Mouse (Mus musculus) R1 (cell line): ENCODE data around the gene Ppp3r2.
A peak's percentile ranks its signal among the peaks of the same experiment; 100 is the strongest.

Experiments
- DNase-seq: peaks from one replicate; pipeline ENCODE4 v3.0.0-alpha.2; 2018; ENCODE audit warnings: low read depth, low spot score

The Ppp3r2 gene

DNA sequence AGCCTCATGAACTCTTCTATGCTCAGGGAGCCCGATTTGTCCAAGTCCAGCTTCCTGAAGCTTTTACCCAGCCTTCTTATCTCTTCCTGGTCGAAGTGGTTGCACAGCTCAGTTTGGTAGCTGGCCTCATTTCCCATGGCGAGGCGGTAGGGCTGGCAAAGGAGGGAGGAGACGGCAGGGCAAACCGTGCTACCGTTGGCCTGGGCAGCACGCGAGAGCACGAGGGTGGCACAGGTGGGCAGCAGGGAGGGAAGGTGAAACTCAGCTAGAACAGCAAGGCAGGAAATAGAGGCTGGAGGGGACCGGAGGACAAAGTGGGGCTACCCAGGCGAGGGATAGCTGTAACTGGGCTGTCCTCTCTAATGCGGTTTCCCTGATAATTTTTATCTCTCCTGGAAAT is at the start of gene Ppp3r2:
Gene Ppp3r2, minus strand, starts transcription at position 213 of the 400 bp plus-strand sequence.
- no peak for DNase-seq

DNA sequence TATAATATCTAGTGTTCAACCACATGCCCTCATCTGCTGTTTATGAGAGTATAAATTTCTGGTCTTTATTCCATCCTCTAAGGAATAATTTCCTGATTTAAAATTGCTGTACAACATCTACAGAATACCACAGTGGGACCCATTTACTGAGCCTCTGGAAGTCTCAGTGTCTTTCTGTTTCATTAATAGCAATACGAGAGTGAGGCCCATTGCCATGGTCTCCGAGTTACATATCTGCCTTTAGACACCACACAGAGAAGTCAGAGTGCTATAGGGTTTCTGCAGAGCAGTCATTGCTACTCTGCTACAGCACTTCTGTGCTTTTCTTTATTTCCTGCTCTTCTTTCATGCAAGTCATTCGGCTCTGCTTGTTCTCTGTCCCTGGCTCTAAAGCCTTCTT is 47.5 kb upstream of the Ppp3r2 start:
- no peak for DNase-seq

DNA sequence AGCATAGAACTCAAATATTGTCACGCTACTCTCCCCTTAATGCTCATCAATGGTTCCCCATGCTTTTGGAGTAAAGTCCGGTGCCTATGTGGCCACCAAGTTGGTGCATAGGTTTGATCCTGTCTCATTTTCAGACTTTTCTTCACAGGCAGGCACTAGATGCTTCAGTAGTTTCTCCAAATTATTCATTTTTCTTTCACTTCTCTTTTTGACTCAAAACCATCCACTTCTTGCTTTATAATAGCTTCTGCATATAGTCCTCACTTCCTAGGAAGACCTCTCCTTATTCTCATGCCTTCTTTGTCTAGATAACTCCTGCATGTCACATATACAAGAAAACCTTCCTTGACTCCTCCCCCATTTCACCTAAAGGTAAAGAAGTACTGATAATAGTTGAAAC is 42.1 kb upstream of the Ppp3r2 start:
- no peak for DNase-seq

DNA sequence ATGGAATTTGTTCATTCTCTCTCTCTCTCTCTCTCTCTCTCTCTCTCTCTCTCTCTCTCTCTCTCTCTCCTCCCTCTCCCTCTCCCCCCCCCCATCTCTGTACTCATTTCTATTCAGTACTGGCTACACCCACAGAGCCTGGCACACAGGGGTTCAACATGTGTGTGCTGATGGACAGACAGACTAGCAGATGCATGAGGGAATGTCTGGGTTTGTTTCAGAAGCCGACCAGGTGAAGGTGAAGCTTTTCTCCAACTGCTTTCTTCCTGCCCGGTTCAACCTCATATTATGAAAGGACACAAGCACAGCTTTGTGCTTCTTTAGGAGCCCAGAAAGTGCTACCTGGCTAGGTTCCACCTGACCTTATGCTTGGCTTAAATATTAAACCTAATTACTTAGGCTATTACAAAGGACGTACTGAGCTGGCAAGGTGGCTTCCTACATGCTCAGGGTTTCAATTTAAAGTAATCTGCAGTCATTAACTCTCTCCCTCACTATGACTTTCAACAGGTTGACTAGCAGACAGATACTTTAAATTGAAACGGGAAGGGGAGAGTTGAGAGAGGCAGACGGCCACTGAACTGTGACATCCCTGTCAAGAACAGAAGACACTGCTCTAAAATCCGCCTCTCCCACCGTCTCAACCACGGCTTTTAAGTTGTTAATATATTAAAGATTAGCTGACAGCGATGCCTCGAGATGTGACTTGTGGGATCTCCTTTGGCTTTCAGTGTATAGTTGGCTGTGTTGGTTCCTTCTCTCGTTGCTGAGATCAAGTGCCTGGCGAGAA is 9.8 kb upstream of the Ppp3r2 start:
- no peak for DNase-seq

DNA sequence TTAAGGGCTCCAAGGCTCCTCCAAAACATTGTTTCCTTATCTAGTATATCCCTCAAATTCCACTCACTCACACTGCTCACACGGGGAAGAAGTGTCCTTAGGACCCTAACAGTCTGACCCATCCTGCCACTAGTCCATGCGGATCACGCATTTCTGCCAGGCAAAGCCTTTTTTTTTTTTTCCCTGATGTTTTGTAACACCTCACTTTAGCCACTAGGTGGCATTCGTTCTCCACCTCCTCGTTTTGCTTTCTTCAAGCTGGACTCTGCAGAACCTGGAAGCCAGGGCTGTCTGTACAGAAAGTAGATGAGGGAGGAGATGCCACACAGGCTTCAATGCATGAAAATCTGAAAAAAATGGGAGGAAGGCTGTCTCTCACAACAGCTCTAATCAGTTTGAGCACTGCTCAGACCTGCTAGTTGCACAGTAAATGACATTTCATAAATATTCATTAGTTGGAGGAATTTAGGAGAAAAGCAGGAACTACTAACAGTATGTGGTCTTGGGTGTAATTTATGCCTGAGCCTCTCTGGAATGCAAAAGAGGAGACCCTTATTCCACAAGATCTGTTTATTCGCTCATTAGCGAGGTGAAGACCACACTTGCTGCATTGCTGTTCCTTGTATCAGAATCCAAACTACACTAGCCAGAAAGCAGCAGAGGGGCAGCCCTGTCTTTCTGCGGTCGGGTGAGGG is 6.9 kb upstream of the Ppp3r2 start:
- peak; percentile 73 for DNase-seq

DNA sequence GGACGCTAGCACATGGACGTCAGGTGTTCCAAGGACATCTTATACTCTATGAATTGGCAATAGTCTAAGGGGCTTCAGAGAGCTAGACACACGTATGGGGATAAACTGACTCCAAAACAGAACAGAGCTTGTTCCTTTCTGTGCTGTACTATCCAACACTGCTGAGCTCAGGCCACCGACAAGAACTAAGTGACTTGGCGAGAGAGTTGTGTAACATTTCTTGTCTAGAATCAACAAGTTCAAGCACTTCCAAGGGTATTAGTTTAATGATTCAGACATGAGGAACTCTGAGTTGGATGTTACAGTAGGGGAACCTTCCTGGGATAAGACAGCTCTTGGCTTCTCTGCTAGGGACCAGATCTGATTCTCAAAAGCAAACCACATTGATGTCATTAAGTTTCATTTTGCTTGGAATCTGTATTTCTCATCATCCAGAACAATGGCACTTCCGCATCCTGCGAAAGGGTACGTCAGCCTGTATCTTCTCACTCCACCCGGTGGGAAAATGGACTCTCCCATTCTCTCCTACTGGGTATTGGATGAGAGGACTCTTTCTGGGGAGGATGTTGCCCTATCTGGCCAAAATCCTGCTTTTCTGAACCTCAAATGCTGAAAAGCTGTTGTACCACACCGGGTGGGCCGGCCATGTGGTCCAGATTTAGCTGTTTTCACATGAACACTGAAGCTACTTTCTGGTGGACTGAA is 1.5 kb downstream of the Ppp3r2 start:
- DNase-seq, result no peak

DNA sequence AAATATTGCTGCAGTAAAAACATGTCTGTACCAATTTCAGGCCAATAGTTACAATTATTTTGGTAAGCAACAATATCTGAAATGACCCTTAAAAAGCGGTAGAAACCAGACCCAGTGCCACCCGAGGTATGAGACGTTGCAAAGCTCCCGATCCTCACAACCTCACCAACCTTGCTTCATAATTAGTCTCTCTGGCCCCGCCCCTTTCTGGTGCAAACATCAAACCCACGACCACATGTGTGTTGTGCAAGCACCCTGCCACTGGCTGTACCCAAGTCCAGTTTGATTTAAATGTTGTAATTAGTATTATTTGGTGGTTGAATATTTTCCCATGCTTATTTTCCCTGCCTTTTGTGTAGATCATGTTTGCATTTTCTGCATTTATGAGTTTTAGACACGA is 5.0 kb downstream of the Ppp3r2 start:
- DNase-seq, result no peak

DNA sequence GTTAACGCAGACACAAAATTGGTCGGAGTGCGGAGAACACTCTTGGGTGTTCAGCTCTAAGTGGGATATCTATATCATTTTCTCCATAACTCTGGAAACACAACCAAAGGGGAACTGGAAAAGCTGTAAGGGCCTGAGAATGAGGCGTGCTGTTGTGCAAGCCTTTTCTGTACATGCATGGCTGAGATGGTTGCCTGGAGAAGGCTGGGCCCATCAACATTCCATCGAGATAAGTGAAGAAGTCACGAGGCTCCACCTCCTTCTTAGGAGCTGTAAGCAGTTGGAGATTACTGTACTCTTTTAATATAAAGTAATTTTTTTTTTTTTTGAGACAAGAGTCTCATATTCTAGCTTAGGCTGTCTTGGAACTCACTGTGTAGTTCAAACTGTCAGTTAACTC is 5.8 kb downstream of the Ppp3r2 start:
- no peak for DNase-seq

DNA sequence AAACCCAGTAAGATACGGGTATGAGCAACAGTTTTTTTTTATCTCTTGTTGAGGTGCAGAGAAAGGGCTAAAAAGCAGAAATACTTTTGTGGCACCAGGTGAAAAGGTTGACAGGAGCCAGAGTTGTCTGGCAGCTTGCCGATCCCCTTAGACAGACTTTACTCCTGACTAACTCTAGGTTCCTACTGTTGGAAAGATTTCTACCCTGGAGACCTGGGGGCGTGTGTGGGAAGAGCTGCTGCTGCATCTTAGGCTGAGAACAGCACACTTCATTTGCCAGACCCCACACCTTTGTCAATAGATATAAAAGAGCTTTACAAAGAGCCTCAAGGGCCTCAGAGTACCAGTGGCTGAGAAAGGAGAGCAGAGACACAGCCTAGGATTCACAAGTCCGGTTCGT is 17.0 kb downstream of the Ppp3r2 start:
- no peak for DNase-seq

DNA sequence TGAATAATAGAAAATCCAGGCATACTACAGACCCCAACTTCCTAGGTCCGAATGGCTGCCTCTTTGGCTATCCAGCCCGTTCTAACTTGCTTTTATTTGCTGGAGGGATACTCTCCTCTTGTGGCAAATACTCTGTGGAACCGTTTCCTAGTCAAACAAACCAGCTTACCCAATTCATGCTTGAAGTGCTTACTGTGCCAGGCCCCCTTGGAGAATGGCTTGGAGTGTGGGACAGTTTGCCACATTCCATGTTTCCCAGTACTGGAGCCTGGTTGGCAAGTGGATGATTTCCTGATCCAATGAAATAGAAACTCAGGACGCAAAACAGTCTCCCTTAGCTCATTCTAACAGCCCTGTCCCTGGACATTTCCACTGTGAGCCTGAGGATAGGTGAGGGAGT is 19.6 kb downstream of the Ppp3r2 start:
- no peak for DNase-seq

DNA sequence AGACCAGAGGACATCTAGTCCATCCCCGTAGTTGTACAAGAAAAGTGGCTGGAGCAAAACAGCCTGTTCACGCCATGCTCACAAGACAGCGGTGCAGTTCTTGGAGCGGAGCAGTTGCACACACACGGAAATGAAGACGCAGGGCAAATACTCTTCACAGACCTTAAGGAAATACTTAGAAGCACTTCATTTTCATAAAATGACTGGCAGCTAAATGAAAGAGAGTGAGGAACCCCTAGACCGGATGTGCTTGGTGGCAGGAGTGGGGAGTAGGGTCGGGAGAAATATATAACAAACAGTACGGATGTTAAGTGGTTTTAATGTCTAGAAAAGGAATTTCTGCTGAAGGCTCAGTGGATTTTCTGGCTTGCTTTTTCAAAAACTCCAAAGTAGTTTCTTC is 20.2 kb downstream of the Ppp3r2 start:
- DNase-seq, result no peak

DNA sequence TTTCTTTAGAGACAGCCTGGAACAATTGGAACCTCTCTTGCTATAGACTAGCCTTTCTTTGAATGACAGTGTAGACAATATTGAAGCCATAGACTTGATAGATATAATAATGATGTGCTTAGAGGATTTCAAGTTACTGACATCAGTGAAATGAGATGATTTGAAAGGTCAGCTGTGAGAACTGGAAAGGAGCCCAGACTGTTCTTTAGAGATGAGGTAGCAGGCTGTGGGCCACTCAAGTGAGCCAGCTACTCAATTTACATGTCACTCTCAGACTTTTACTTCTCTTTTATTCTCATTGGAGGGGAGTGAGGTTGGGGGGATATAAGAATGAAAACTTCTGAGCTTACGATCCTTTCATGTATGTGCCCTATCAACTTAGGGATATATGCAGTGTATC is 22.4 kb downstream of the Ppp3r2 start:
- no peak for DNase-seq

DNA sequence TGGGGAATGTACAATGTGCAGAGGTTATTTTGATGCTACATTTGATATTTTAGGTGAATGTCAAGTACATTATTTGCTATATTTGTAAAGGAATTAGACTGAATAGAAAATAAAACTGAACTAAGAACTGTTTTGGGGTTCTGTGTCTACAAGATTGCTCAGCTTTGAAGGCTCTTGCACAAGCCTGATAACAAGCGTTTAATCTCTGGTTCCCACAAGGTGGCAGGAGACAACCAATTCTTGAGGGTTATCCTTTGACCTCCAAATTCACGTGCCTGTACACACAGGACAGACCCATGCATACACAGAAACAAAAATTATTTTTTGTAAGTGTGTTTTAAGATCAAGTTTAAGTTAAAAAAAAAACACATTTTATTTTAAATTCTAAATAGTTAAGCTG is 41.9 kb downstream of the Ppp3r2 start:
- no peak for DNase-seq

DNA sequence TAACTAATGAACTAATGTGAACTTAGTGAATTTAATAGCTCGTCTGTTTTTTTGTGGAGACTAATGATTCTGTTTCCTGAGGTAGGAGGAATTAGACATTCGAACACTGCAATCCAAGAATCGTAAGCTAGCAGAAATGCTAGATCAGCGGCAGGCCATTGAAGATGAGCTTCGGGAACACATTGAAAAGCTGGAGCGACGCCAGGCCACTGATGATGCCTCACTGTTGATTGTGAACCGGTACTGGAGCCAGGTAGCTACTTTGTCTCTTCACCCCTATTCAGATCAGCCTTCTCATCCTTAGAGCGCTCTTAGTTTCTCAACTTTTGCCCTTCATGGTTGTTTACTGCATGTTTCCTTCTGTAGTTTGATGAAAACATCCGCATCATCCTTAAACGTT is 44.0 kb downstream of the Ppp3r2 start:
- no peak for DNase-seq

DNA sequence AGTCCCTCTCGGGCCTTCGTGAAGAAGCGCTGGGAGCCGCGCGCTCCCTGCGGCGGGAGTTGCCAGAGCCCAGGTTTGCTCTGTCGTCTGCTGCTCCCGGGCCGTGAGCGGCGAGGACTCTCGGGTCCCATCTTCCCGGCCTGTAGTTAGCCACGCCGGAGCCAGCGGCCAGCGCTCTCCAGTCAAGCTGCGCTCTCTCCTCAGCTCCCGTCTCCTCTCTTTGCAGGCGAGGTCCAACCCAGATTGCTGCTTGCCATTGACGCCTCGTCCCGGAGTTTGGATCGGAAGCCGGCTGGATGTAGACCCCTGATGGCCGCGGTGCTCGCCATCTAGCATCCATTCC is 49.7 kb downstream of the Ppp3r2 start:
- no peak for DNase-seq

DNA sequence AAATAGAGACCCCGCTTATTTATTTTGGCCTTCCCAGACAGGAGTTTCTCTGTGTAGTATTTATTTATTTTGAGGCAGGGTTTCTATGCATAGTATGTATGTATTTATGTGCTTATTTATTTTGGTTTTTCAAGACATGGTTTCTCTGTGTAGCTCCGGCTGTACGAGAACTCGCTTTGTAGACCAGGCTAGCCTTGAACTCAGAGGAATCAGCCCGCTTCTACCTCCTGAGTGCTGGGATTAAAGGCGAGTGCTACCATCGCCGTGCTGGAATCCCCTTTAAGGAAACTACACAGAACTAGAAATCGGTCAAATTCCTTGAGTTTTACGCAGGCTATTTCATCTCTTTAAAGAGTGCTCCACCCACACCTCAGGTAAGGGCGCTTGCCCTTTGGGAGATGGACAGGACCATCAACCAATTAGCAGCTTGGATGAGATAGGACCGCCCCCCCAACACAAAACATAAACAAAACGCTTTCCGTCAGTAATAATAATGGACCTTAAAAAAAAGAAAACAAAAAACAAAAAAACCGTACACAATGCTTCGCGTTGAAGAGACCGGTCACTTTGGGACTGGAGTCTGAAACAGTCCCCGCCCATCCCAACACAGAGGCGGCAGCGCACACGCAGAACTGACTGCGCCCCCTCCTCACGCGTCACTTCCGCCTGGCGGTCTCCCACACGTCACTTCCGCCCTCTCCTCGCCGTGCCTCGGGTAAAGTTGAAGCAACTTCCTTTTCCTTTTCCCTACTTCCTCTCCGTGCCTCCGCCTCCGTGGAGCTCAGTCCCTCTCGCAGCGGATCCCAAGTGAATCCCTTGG is 50.3 kb downstream of the Ppp3r2 start, which contains the start of gene Rnf20:
Gene Rnf20, plus strand, starts transcription at position 688 of the 820 bp plus-strand sequence.
- DNase-seq, result peak; percentile 96

DNA sequence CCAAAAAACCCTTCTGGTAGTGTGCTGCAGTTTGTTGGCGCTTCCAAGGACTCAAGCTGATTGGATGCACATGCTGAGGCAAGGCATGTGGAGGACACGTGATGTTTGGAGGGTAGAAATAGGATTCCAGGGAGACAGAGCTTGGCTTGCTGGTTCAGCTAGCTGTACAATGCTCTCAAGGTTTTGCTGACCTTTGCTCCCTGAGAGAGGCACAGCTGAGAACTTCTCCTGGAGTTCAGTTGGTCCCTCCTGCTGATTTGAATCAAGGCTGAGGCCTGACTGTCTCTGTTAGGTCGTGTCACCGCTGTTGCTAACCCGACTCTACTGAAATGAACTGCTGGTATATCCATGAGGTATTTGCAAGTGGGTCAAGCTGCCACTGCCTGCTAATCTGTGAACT is 52.9 kb downstream of the Ppp3r2 start:
- DNase-seq, result peak; percentile 8
